9 mouse cellular contexts compared by ENCODE assay signal in the genomic region with DNA sequence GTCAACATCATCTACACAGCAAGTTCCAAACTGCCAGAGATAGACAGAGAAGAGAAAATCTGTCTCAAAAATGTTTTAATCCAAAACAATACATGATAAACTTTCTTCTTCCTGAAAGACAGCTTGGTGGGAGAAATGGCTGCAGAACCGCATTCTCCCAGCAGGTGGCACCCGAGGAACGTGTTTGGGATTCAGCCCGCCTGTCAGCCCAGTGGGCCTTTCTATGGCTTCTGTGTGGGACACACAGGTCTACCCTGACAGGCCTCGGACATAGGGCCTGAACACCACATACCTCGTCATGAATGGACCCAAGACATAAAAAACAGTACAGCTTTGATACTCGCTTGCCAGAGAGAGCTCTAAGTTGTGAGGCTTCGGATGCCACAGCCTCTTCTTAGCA. TPM values are rescaled to one million over a fixed set of nuclear protein-coding genes. Genes with fewer than 3 reads are reported as not detected.
A peak's percentile ranks its signal among the peaks of the same experiment; 100 is the strongest.
DNase-seq lines count a peak whose midpoint lies in the region; ATAC-seq and TF ChIP-seq lines count a peak whose summit lies in the region.
"Had no signal": no experiment of that assay in that cellular context is flagged by ENCODE, and none has a peak within 500 bp of the region (broad histone marks: within the 10 kb centered on the region; RNA-seq: fewer than 3 reads in every experiment).

No protein-coding gene starts in this region.

- no peaks in the 10 kb centered on the region; the same call in 1 of the 2 replicates for H3K9me3 ChIP-seq in E14TG2a.4 (ENCODE audit: low read length)
- no peaks in the 10 kb centered on the region for H3K9me3 ChIP-seq in heart, postnatal 0 days (replicated peaks; ENCODE audit: control insufficient read depth, low read length)
- H3K9me3 ChIP-seq in lung, embryonic 14.5 days (ENCODE audit: low read depth, low read length), result no peaks in the 10 kb centered on the region

- ATAC-seq in heart, postnatal 0 days (ENCODE audit: insufficient read depth, low read depth), result peak; percentile 61; the same call in 1 of the 2 replicates
- no peak for ATAC-seq in lung, embryonic 14.5 days (ENCODE audit: insufficient read depth)

- 10% methylated on average over 8 of the region's 8 CpGs for WGBS in heart, postnatal 0 days
- 20% methylated on average over 8 of the region's 8 CpGs for WGBS in lung, embryonic 14.5 days

- H3K4me1 ChIP-seq in E14TG2a.4 (replicated peaks; ENCODE audit: low read depth, low read length), result peaks cover 9% of the 10 kb centered on the region
- H3K4me1 ChIP-seq in bone marrow macrophage, adult 2 months (ENCODE audit: control insufficient read depth, insufficient read depth, low read length), result no peaks in the 10 kb centered on the region
- H3K4me1 ChIP-seq in heart, postnatal 0 days (ENCODE audit: control insufficient read depth, insufficient read depth), result no peaks in the 10 kb centered on the region
- H3K4me1 ChIP-seq in lung, embryonic 14.5 days (ENCODE audit: insufficient read depth), result no peaks in the 10 kb centered on the region

- no peak for TF ChIP-seq POLR2A in bone marrow macrophage, adult 2 months (IDR thresholded peaks at IDR 0.05; ENCODE audit: borderline replicate concordance, low read depth, low read length)

- H3K9ac ChIP-seq in heart, postnatal 0 days (replicated peaks; ENCODE audit: low read depth, low read length), result no peak overlapping the region
- H3K9ac ChIP-seq in lung, embryonic 14.5 days, result no peak overlapping the region

- H3K27ac ChIP-seq in bone marrow macrophage, adult 2 months (ENCODE audit: insufficient read depth, low read depth, low read length), result no peak overlapping the region
- H3K27ac ChIP-seq in heart, postnatal 0 days (ENCODE audit: low read depth), result no peak overlapping the region
- H3K27ac ChIP-seq in lung, embryonic 14.5 days (ENCODE audit: low read depth), result no peak overlapping the region

- no peaks in the 10 kb centered on the region for H3K36me3 ChIP-seq in E14TG2a.4 (ENCODE audit: insufficient read depth, low read length)
- H3K36me3 ChIP-seq in heart, postnatal 0 days (replicated peaks; ENCODE audit: control insufficient read depth, insufficient read depth, low read length), result no peaks in the 10 kb centered on the region
- H3K36me3 ChIP-seq in lung, embryonic 14.5 days (ENCODE audit: insufficient read depth), result no peaks in the 10 kb centered on the region

- no peak overlapping the region for H3K4me3 ChIP-seq in E14TG2a.4 (replicated peaks; ENCODE audit: low read length)
- H3K4me3 ChIP-seq in bone marrow macrophage, adult 2 months (ENCODE audit: insufficient read depth, low read length), result no peak overlapping the region
- no peak overlapping the region for H3K4me3 ChIP-seq in heart, postnatal 0 days (ENCODE audit: low read depth, low read length)
- H3K4me3 ChIP-seq in lung, embryonic 14.5 days (ENCODE audit: low read depth, low read length), result no peak overlapping the region
- H3K4me3 ChIP-seq: erythroblast, embryonic 14.5 days had no signal

- no peak for TF ChIP-seq EP300 in heart, postnatal 0 days (IDR thresholded peaks at IDR 0.05; ENCODE audit: low read depth)

- no peak overlapping the region for H3K4me2 ChIP-seq in heart, postnatal 0 days (ENCODE audit: low read depth, low read length)
- H3K4me2 ChIP-seq in lung, embryonic 14.5 days, result no peak overlapping the region

- H3K27me3 ChIP-seq in E14TG2a.4 (ENCODE audit: insufficient read depth, low read length), result no peaks in the 10 kb centered on the region
- no peaks in the 10 kb centered on the region for H3K27me3 ChIP-seq in heart, postnatal 0 days (ENCODE audit: control insufficient read depth, insufficient read depth, low read length)
- H3K27me3 ChIP-seq in lung, embryonic 14.5 days (ENCODE audit: insufficient read depth, low read length), result no peaks in the 10 kb centered on the region

- DNase-seq in fibroblast of lung, adult 2 months (ENCODE audit: low read depth), result peak; percentile 40
- peak; percentile 29 for DNase-seq in heart, postnatal 0 days (ENCODE audit: low spot score)
- DNase-seq in kidney, postnatal 4 days, result peak; percentile 89 to 91
- DNase-seq in lung, embryonic 14.5 days, result peak; percentile 89
- DNase-seq in retina, embryonic 14.5 days (ENCODE audit: low spot score), result peak; percentile 93
- peak; percentile 66 for DNase-seq in urinary bladder, adult 2 months (ENCODE audit: low spot score)

- TF ChIP-seq CTCF in E14TG2a.4 (conservative IDR thresholded peaks at IDR 0.05; ENCODE audit: low read length), result peak; percentile 73
- peak; percentile 74 for TF ChIP-seq CTCF in bone marrow macrophage, adult 2 months (IDR thresholded peaks at IDR 0.05; ENCODE audit: low read depth, low read length)
- peak; percentile 91 for TF ChIP-seq CTCF in heart, postnatal 0 days (IDR thresholded peaks at IDR 0.05; ENCODE audit: low read depth)
- TF ChIP-seq CTCF in lung, embryonic 14.5 days (IDR thresholded peaks at IDR 0.05; ENCODE audit: low read depth), result peak; percentile 93

RNA-seq across cellular contexts. Expression of gene Kcna5, which starts 35.1 kb away (rescaled TPM):
- not detected in 2 replicates for polyA plus RNA-seq in bone marrow macrophage, adult 2 months (2012; ENCODE audit: insufficient read depth, insufficient read length, missing spikeins)
- 25.0 and 27.6 TPM in 2 replicates for total RNA-seq in heart, postnatal 0 days (2014; rRNA removed; ENCODE audit: low replicate concordance)
- 9.0 and 9.2 TPM in 2 replicates for polyA plus RNA-seq in heart, postnatal 0 days (2015; fragmentation: Nextera tagmentation; extraction: Ambion mirVana)
- polyA plus RNA-seq in lung, embryonic 14.5 days (2014; fragmentation: Nextera tagmentation; extraction: Ambion mirVana), result 2.7 and 2.8 TPM in 2 replicates
- polyA plus RNA-seq in urinary bladder, adult 2 months (2012; rRNA removed), result 0.62 and 0.78 TPM in 2 replicates
- polyA plus RNA-seq: erythroblast, embryonic 14.5 days had no signal

Comparison
In these comparisons a context has a peak if more than half of its experiments do, and no peak if none do; other contexts are left out.
1. DNase-seq: peak in every context shown above with its lines; median percentile 93 in retina, embryonic 14.5 days; 90 in kidney, postnatal 4 days; 89 in lung, embryonic 14.5 days; 66 in urinary bladder, adult 2 months; 40 in fibroblast of lung, adult 2 months; 29 in heart, postnatal 0 days.